Mouse (Mus musculus): ENCODE data around the gene Bcl2l1.

Gene Bcl2l1

DNA sequence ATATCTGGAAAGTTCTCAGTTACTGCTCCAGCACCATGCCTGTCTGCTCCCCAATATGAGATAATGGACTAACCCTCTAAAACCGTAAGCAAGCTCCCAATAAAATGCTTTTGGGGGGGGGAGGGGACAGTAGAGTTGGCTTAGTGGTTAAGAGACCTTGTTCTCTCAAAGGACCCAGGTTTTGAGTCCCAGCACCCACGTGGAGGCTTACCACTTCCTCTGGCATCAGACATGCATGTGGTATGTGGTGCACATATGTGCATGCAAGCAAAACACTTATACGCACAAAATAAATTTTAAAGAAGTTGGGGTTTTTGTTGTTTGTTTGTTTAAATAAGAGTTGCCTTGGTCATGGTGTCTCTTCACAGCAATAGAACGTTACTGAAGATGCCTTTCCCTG lies 56.2 kb downstream of the Bcl2l1 start:
- DNase-seq (ENCODE audit: low read depth, low spot score) = no peak

DNA sequence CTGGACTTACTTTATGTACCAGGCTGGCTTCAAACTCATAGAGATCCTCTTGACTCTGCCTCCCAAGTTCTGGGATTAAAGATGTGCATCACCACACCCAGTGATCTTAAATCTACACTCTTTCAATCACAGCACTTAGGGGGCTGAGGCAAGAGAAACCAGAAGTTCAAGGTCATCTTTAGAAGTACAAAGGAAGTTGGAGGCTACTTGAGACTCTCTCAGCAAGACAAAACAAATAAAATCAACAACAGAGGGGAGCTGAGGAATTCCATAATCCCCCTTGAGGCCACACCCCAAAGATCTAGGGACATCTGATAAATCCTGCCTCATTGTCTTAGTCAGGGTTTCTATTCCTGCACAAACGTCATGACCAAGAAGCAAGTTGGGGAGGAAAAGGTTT lies 59.3 kb downstream of the Bcl2l1 start:
- no peak for DNase-seq (ENCODE audit: low read depth, low spot score)

DNA sequence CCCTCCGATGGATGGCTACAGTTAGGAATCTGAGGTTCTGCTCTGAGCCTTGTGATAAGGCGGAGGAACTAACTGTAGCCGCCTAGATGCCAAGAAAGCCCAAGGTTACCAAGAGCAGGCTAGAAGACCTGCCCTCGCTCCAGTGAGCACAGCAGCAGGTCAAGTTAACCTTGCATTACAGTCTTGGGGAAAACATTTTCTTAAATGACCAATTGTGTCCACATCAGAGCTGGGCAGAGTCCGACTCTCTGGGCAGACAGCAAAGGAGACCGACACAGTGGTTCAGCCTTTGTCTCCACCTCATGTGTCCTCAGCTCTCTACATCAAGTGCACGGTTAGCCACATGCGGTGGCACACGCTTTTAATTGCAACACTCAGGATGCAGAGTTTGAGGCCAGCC lies 60.0 kb downstream of the Bcl2l1 start:
- DNase-seq (ENCODE audit: low read depth, low spot score) = no peak

DNA sequence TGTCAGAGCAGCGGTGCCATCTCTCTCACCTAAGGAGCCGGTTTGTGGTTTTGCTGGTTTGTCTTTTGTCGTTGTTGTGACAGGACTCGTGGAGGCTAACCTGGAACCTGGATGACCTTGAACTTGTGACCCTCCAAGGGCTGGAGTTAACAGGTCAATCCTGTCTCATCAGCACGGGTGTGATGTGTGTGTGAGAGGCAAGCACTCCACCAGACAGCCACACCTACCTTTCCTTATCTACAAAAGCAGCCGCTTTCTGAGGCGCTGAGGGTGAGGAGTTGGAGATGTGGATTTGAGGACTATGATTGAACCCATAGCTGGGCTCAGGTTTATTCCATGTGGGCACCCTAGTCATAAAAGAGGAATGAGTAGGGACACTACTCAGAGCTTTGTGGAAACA lies 61.9 kb downstream of the Bcl2l1 start:
- no peak for DNase-seq (ENCODE audit: low read depth, low spot score)

DNA sequence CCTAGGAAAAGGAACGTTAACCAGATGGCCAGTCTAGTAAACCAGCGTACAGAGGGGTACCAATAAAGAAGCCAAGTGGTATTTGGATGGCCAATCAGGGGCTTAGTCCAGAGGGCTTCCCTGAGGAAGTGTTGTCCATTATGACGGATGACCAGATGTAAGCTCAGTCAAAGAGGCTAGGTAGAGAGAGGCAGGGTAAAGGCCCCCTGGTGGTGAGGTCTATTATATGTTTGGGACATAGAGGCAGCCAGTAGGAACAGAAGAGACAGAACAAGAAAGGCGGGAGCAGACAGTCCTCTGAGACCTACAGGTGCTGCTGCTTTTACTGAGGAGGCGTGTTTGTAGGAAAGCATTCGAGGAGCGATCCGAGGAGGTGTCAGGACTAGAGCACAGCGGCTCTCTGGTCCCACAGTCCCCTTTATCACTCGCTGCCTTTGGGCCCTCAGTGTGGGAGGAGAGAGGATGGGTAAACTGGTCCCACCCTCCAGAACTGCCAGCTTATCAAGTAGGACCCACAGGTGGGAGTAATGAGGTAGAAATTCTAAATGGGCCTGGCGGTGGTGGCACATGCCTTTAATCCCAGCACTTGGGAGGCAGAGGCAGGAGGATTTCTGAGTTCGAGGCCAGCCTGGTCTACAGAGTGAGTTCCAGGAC lies 63.8 kb downstream of the Bcl2l1 start:
- no peak for DNase-seq (ENCODE audit: low read depth, low spot score)

DNA sequence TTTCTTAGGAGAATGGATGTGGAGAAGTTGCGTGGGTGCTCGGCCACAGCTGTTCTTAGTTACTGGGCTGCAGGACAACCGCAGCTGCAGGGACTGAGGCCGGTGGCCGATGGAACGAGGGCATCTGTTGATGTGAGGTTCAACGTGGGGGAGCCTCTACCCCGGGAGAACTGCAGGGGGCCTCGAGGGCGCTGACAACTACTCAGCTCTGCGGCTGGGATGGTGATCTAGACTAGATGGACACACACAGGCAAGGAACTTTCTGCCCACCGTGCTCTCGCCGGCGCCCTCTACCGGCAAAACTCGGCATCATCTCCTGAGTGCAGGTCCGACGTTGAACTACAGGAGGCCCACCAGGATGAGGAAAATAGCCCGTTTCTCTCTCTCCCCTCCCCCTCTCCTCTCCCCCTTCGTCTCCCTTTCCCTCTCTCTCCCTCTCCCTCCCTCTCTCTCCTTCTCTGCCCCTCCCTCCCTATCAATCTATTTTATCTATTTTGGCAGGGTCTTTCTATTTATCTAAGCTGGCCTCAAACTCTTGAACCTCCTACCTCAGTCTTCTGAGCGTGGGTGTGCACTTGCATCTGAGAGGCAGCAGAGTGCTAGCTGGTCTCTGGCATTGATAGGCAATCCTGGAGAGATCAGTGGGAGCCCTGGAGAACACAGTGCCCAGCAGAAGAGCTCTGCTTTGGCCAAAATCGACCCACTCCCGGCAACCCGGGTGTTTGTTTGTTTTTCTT lies 65.0 kb downstream of the Bcl2l1 start:
- DNase-seq (ENCODE audit: low read depth, low spot score) = peak; percentile 75

DNA sequence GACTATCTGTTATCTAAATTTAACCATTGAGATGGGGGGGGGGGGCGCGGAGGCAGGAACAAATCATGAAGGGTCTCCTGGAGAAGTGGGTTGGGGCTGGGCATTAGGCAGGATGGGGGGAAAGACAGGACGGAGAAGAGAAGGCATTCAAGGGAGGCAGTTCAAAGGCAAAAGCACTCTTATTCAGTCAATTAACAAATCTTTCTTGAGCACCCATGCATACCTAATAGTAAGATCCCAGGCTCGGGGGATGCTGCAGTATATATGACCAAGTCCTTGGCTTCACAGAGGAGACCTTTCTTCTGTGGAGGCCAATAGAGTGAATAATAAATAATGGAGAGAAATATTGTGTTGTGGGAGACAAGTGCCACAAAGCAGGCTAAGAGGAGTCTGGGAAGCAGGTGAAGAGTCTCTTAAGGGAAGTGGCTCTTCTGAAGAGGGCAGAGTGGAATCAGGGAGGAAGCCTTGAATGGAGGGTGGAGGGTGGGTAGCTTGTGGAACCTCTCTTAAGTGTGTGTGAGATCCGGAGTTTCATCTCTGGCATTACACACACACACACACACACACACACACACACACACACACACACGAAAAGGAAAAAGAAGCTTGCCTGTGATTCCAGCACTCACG lies 66.4 kb downstream of the Bcl2l1 start:
- no peak for DNase-seq (ENCODE audit: low read depth, low spot score)

DNA sequence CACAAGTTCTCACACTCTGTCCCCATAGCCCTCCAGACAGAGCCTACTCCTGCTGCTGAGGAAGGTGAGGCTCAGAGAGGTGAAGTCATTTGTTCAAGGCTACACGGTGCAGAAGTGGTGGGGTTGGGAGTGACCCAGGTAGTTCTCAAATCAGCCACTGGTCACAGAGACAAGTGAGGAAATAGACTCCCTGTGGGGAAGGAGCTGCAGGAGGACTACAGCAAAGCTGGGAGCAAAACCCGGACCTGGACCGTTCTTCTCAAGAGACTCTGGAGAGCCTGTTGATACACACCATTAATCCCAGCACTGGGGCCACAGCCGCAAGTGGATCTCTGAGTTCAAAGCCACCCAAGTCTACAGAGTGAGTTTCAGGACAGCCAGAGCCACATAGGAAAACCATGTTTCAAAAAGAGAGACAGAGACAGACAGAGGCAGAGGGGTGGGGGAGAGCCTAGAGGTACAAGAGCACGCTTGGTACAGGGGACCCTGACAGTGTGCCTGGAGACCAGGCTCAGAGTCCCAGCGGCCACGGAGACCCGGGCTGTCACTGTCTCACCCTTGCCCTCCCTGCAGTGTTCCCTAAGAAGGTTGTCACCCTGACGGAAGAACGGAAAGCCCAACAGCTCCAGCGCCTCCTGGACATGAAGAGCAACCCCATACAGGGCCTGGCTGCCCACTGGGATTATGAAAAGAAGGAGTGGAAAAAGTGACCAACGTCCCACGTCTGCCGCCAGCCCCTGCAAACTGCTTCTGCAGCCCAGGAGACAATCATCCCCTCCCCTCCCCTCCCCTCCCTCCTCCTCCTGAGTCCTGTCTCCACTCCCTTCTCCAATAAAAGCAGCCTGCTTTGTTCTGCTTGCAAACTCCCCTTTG lies 67.1 kb downstream of the Bcl2l1 start:
- DNase-seq (ENCODE audit: low read depth, low spot score) = no peak

DNA sequence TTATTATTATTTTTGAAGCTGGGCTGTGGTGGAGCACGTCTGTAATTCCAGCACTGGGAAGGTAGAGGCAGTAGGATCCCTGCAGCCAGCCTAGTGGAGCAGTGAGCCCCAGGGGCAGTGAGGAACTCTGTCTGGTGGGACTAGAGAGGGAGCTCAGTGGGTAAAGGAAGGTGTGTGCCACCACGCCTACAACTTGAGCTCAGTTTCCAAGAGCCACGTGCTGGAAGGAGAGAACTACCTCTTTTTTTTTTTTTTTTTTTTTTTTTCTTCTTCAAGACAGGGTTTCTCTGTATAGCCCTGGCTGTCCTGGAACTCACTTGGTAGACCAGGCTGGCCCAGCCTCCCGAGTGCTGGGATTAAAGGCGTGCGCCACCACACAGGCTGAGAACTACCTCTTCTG lies 68.2 kb downstream of the Bcl2l1 start:
- DNase-seq (ENCODE audit: low read depth, low spot score) = no peak

DNA sequence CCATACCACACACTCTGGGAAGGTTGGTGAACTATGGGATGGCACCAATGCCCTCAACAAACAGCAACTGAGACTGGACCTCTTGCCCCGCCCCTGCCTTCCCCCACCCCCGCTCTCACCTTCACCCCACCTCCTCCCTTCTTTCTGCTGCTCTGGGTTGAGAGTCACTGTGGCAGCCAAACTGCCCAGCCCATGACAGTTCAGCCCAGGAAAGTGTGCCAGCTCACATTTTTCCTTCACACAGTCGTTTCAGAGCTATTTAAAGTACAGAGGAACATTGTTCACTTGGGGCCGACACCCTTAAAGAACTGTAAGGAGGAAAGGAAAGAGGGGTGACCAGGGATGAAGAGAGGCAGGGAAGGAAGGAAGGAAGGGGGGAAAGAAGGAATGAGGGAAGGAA lies 73.2 kb downstream of the Bcl2l1 start:
- DNase-seq (ENCODE audit: low read depth, low spot score) = no peak

DNA sequence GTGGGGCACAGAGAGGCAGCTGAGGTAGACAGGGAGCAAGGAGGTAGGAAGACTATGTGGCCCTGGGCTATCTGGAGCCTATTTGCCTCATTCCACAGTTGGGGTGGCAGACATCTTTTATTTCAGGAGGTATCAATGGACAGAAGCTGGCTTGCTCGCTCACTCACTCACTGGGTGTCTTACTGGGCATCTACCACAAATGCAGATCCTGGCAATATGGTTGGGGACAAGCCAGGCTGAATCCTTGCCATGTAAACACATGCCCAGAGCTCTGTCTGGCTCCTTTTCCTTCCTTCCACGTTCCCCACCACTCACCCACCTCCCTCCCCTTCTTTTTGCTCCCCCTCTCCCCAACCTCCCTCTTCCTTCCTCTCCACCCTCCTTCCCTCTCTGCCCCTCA lies 74.0 kb downstream of the Bcl2l1 start:
- no peak for DNase-seq (ENCODE audit: low read depth, low spot score)

DNA sequence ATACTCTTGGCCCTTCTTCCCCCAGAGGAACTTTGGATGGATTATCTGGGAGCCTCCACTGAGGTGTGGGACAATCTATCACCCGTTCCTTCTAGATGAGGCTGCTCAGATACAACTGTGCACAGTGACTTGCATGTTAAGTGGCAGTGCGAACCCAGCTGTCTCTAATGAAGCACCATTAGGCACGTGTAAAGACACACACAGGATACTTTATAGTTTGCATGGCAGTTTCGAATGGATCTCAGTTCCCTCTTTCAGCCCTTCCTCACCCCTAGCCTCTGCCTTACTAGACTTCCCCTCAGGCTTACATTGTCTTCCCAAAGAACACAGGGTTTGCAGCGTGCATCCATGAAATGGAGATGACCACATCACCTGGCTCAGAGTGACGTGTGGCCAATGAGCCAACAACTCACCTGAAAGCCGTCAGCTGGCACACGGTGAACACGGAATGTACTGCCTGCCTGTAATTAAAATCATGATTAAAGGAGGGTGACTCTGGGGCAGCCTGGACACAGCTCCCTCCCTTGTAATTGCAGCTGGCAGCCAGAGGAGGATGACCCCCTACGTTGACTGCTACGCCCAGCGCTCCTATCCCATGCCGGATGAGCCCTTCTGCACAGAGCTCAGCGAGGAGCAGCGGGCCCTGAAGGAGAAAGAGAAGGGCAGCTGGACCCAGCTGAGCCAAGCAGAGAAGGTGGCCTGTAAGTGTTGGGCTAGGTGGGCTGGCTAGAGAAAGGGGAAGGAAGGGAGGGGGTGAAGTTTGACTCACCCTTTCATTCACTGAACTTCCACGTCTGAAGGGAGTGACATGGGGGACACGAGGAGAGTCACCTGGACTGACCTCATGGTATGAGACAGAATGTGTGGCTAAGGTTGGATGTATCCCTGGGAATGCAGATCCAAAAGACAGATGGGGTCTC lies 74.8 kb downstream of the Bcl2l1 start:
- no peak for DNase-seq (ENCODE audit: low read depth, low spot score)

DNA sequence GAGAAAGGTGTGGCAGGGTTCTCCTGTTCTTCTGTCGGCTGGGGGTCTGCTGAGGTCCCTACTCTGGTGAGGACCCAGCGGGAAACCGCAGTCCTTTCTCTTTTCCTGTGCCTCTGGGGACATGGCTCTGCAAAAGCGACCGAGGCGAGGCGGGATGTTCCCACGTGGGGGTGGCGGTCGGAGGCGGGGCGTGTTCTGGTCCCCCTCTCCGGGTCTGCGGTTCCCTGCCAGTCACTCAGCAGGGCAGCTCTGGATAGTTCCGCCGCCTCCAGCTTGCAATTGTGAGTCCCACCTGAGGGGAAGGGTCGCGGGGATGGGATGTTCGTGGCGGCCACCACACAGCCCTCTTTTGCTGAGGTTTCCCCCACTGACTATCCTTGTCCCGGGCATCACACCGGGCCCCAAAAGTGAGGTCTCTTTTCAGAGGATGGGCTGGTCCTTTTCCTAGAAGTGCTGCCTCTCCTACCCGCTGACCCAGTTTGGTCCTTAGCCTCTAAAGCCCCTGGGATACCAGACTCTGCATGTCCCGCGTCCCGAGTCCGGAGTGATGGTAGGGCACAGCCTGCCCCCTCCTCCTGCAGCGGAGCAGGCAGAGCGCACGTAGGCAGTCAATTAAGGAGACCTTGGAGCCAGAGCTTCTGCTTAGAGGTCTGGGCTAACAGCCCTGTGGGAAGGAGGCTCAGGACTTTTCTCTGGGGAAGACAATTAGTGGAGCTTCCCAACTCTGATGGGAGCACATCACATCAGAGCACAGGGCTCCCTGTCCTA lies 77.4 kb downstream of the Bcl2l1 start, which contains the start of gene Cox4i2:
Gene Cox4i2, plus strand, starts transcription at position 230 of the 768 bp plus-strand sequence.
- DNase-seq (ENCODE audit: low read depth, low spot score) = no peak

DNA sequence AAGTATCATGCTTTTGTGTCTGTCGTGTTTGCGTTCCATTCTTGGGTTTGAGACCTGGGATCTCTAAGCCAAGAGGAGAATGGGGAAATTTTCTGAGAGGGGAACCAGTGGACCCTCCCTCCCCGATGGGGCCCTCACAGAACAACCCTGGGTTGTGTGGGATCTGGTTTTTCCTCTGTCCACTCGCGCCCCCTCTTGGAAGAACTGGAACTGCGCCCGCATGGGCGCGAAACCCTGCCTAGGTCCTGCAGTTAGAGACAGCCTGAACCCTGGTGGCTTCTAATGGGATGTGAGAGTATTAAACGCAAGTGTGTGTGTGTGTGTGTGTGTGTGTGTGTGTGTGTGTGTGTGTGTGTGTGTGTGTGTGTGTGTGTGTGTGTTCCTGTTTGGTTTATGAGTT lies 89.1 kb downstream of the Bcl2l1 start:
- DNase-seq (ENCODE audit: low read depth, low spot score) = no peak

DNA sequence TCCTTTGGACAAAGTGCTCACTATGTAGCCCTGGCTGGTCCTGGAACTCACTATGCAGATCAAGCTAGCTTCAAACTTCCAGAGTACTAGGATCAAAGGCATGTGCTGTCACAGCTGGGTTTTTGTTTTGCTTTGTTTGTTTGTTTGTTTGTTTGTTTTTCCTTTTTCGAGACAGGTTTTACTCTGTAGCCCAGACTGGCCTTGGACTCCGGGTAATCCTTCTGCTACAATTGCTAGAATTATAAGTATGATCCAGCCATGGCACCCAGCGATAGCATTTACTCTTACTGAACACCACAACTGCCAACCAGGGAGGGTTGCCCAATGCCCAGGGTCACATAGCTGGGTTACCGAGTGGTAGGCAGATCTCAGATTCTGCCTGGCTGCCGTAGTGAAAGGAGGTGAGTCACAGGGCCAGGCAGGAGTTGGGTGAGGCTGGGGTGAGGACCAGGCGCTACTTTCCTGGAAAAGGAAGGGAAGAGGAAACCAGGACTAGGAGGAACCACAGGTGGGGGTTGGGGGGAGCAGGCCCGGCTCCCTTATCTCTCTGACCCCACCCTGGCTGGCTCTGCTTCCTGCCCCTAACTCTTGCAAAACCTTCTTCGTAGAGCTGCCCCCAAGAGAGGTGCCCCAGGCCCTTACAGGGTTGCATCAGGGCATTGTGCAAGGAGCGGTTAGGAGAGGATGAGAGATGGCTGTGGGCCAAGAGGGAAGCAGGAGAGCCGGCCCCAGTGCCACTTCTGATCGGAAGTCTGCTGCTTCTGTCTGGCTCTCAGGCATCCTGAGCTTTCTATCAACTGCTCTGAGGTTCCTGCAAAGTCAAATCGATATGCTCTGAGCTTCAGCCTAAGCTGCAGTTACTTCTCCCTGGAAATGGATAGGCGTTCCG lies 90.1 kb downstream of the Bcl2l1 start:
- DNase-seq (ENCODE audit: low read depth, low spot score) = no peak

DNA sequence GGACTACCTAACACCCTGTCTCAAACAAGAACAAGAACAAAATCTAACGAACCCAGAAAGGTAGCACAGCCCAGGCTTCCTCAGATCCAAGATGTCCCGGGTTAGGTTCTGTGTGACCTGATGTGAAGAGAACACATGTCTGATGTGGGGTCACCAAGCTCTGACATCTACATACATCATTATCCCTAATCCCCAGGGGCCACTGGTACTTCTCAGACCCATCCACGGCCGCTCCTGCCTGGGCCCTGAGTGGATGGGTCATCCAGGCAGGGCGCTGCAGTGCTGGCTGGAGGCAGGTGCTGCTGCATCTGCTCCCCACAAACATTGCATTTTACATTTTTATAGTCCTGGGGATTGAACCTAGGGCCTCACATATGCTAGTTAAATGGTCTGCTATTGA lies 91.0 kb downstream of the Bcl2l1 start:
- no peak for DNase-seq (ENCODE audit: low read depth, low spot score)

DNA sequence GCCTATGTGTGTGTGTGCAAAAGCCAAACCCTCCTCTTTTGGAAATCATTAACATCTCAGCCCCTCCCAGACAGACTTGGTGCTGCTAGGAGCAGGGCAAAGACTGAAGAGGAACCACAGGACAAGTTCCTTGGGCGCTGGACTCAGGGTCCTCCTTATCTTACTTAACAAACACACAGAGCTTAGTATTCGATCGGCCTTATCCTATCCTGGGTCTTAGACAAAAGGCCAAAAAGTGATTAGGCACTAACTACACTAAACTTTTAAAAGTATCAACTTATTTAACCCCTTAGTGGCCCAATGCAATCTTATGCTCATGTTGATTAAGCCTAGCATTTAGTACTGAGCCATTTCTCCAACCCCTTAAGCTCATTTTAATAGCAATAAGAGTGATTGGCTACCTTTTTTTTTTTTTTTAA lies 91.7 kb downstream of the Bcl2l1 start:
- no peak for DNase-seq (ENCODE audit: low read depth, low spot score)

DNA sequence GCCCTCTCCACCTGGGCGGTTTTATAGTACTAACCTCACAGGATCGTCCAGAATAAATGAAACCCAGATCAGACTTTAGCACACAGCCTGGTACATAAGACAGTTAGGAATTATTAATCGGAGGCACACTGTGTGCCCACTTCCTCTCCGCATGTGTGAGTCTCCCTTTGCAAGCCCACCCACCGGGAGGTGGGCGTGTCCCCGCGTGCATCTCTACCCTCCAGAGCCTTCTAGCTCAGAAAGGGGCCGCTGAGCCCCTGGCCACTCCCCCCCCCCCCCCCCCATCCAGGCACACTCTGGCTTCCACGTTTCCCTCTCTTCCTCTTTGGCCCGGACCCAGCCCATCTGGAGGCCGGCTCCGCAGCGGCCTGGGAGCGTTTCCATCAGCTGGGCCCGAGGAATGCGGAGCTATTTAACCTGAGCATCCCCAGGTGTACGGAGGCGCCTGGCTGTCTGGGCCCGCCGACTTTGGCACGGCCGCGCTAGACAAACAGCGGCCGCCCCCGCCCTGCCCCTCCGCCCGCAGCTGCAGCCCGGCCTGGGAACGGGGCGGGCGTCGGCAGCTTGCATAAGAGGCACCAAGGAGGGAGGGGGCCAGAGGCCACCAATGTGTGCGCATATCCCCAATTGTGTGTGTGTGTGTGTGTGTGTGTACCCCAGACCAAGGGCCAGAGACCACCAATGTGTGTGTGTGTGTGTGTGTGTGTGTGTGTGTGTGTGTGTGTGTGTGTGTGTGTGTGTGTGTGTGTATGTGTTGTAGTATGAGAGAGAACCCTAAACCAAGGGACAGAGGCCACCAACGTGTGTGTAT lies 92.3 kb downstream of the Bcl2l1 start:
- no peak for DNase-seq (ENCODE audit: low read depth, low spot score)

All from retina, postnatal 7 days (tissue).